Mouse (Mus musculus): ENCODE results near the gene Vgll4.
A peak's percentile ranks its signal among the peaks of the same experiment; 100 is the strongest.

Gene Vgll4

DNA sequence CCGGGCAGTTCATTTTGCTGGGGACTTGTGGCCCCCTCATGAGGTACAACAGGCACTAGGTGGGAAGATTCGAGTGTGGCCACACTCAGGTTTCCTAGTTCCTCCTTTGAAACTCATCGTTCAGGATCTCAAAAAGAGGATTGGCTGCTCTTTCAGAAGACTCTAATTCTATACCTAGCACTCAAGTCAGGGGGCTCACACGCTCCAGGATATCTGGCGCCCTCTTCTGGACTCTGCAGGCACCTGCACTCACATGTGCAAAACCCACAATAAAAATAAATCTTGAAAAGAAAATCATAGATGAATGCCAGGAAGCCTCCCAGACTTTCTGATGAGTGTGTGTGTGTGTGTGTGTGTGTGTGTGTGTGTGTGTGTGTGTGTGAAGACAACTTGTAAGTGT is 1.1 kb upstream of the Vgll4 start:
- no peak for DNase-seq

DNA sequence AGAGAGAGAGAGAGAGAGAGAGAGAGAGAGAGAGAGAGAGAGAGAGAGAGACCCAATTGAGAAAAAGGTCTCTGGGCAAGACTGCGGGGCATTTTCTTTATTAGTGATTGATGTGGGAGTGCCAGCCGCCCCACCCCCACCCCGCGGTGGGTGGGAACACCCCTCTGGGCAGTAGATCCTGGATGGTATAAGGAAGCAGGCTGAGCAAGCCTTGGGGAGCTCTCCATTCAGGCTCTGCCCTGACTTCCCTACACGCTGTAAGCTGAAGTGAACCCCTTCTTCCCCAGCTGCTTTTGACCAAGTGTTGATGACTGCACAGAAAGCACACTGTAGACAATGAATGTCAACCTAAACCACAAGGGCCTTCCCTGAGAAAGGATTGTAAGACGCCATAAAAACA is 592 bp upstream of the Vgll4 start:
- DNase-seq, result no peak

DNA sequence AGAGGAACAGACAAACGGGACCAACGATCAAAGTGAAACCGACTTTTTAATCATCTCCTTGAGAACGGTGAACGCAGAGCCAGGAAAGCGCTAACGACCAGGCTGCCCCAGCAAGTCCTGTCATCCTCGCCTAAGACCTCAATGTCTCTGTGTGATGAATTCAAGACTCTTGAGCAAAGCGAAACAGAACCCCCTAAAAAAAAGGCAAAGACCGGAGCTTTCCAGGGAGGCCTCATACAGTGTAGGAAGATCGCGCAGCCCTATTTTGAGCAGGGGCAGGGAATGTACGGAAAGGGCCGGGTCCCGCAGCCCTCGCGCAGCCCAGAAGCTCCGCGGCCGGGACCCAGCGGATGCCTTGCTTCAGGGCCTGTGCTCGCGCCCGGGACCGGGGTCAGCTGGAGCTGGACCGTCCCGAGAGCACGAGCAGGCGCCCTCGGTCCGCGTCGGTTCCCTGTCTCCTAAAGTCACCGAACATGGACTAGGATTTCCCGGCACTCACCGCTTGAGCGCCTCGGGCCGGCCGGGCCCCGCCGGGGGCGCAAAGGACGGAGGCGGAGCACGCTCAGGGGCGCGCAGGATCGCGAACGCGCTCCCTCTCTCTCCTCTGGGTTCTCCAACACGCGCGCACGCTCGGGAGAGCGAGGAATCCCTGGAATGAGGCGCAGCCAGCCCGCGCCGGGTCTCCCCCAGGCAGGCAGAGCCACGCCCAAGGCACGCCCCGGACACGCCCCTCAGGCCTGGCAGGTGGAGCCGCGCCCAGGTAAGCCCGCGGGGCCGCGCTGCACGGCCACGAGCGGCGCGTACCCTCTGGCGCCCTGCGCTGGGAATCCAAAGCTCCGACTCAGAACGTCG is 1.2 kb downstream of the Vgll4 start:
- peak; percentile 92 to 93 for DNase-seq

DNA sequence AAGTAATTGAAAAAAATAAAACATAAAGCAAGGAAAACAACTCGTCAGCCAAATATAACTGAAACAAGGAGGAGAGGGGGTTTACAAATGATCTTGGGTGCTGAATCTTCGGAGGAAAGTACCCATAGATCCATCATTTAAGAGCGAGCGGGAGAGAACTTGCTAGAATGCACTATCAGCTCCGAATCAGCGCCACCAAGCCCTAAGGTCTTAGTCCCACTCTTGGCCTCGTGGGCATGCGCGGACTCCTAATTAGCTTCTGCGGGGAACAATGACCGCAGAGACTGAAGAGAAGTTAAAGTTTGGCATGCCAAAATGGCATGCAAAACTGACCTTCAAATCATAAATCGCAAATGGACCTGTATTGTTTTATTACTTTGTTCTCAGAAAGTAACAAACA is 2.2 kb downstream of the Vgll4 start:
- no peak for DNase-seq

- DNase-seq, result no peak
Observed at GRCm38 (mm10) chr6:114966396-114967154, 3.2 kb downstream of the Vgll4 start.

- no peak for DNase-seq
Observed at GRCm38 (mm10) chr6:114965802-114966201, 4.0 kb downstream of the Vgll4 start.

- DNase-seq, result no peak
Observed at GRCm38 (mm10) chr6:114965396-114965795, 4.4 kb downstream of the Vgll4 start.

DNA sequence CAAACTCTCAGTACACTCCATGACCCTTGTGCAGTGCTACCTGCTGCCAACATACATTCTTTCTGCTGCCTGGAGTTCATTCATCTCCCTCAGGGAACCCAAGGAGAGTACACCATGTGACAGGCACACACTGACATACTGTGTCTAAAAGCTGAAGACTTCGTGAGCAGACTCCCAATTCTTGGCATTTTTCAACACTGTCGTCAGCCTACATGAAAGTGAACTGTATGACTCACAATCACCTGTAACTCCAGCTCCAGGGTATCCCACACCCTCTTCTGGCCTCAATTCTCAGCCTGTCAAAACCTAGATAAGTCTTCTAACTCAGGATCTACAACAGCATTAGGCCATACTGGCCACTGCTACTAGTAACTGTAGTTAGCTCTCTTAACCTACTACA is 5.6 kb downstream of the Vgll4 start:
- DNase-seq, result no peak

DNA sequence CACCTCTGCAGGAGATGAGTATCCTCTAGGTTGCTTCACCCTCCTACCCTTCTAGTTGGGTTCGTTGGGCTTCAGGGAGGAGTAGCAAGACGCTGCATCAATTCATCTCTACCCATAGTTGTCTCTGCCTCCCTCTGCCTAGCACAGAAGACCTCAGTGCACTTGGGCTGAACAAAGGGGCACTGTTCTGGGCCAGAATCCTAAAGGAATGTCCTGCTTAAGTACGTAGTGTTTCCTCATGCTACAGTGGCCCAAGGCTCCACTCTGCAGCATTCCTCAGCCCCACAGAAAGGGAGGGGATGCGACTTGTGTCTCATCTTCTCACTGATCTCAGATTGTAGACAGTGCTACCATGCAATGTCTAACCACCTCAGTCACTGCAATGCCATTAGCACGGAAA is 6.2 kb downstream of the Vgll4 start:
- no peak for DNase-seq

DNA sequence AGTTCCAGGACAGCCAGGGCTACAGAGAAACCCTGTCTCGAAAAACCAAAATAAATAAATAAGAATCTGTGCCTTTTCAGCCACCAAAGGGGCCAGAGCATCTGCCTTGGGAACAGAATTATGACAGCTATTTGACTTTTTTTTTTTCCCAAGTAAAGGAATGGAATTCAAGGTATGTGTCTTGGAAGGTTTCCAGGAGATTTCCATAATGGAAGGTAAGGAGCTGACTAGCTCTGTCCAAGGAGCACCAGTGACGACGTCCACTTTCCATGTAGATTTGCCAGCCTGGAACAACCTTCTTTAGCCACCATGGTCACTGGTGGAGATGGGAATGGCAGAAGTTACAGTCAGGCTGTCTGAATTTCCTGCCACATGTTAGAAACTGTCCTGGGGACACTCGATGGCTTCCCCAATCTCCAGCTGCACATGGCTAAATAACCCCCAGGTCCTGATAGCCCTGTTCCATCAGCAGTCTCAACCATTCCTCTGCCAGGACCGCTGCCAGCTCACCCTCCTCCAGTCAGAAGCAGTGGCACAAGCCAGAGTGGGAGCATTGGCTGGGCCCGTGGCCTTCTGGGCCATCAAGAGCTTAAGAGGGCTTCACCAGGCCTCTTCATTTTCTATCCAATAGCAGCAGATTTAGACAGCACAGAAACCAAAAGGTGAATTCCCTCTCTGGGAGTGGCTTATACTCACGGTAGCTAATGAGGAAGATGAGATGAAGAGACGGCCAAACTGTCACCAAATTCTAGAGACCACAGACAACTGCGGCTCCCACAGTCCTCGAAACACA is 8.3 kb downstream of the Vgll4 start:
- DNase-seq, result no peak

DNA sequence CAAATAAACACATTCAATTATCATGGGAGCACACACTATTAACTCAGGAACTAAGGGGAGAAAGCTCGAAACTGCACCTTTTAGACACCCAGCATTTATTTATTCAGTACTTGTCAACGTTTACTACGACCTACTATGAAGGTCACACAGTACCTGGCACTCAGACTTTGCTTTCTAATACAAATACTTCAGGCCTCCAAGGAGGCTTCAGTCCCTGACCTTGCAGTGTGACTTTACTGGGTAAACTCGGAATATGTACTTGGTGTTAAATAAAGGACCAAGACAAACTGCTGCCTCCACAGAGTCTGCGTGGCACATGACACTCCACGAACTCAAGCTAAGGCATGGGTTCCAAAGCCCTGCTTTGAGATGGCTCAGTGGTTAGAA is 10.8 kb downstream of the Vgll4 start:
- no peak for DNase-seq

DNA sequence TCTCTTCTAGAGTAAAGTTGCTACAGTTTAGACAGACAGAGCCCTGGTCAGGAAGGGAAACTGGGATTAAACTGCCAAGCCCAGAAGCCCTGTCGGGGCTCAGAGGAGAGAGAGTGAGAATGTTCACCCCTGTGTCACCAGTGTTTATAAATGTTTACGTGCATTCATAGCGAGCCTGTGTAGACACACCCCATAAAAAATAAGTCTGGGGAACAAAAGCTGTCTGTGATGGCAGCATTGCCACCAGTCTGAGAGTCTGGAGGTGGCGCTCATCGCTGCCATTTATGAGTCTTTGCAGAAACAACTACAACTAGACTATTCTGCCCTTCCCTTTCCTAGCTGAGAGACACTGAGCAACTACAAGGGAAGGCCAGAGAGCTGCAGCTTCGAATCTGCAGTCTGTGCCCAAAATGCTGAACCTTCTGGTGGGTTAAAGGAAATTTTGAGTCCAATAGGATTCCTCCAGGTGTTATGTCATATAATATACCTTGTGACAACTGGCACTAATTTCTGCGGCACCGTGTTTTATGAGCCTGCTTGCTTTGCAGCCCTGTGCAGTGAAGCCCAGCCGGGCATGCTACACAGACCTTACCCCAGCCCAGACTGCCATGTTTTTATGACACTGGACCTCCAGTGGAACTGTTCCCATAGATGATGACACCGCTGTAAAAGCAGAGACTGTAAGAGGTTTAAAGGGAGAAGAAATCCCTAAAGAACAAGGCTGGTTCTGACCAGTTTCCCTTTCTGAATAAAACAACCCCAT is 11.4 kb downstream of the Vgll4 start:
- DNase-seq, result no peak

DNA sequence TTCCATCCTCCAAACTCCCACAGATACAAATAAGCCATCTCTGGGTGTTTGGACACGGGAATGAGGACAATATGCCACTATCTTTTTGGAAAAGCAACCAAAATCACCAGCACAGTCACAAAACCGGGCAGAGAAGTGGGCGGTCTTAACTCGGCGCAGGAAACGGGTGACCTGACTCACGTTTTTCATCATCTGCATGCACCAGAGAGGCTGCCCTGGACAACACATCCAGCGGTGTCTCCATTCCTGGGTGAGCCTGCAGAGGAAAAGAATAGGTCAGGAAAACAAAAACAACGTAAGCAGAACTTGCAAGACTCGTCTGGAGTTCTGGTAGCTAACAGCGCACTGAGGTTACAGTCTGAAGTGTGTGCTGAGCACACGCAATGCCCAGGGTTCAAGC is 12.0 kb downstream of the Vgll4 start:
- no peak for DNase-seq

DNA sequence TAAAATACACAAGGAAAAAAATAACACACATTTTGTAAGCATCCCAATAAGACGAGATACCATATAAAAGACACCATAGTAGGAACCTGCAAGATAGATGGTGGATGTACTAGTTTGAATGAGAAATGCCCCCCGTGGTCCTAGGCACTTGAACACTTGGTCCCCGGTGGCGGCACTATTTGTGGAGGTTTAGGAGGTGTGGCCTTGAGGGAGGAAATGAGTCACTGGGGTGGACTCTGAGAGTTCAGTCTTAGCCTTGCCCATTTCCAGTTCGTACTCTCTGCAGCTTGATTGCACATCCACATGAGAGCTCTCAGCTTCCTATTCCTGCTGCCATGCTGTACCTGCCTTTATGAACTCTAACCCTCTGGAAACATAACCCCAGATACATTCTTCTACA is 15.3 kb downstream of the Vgll4 start:
- DNase-seq, result no peak

DNA sequence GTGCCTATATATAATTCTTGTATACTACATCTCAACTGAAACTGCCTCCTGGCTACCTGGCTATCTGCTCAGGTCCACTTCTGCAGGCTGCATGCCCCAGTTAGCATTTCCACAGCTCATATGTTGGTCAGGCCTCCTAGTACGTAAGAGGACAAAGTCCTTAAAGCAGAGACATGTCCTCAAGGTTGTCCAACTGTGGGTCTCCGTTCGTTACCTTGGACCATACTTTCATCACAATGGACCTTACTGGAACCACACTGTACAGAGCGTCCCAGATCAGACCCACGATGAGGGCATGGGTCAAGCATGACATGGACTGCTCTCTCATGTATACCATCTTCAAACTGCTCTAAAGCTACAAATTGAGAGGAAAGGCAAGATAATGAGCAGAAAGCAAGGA is 16.2 kb downstream of the Vgll4 start:
- DNase-seq, result no peak

- DNase-seq, result no peak
Observed at GRCm38 (mm10) chr6:114952356-114952755, 17.4 kb downstream of the Vgll4 start.

DNA sequence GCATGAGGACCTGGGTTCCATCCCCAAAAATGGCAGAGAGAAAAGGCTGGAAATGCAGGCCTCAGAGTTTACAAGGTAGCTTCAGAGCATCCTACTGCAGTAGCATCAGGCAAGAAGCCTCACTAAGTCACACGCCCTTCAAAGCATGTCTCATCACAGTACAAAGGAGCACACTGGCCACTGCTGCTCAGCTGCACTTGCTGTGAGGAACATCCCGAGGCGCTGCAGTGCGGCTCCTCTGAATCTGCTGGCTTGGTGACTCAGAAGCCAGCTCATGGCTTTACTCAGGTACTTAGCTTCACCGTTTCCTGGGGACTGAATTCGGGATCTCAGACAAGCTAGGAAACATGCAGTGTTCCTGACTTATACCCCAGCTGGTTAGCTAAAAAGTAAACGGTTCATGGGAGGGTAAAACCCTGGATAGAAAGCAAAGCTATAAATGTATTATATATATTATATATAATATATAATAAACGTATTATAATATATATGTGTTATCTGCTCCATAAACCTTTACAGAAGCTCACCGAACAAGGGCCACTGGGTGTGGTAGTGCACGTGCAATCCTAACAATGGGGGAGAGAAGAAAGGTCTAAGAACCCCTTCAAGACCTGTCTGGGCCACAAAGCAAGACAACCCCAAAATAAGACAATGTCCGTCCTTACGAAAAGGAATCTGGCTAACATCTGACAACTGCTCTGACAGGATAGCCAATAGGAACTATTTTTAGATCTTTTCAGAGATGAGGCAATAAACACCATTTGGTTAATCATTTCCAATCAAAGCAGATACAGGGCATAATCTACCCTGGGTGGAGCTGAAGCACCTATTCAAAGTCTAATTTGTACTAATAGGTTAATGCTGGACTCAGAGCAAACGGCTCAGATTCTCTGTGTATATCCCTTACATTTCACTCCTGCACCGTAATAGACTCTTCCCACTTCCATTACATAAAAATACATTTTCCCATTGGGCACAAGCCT is 25.0 kb downstream of the Vgll4 start:
- DNase-seq, result no peak

- no peak for DNase-seq
Observed at GRCm38 (mm10) chr6:114941201-114941849, 28.5 kb downstream of the Vgll4 start.

DNA sequence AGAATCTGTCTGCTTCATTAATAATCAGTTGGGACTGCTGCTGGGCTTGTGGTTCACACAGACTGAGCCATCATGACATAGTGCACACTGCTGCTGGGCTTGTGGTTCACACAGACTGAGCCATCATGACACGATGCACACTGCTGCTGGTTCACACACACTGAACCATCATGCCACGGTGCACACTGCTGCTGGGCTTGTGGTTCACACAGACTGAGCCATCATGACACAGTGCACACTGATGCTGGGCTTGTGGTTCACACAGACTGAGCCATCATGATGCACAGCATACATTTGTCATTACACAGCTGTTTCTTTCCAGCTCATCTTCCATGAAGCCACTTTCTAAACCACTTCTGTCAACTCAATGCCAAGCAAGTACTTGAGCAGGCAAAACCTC is 30.1 kb downstream of the Vgll4 start:
- DNase-seq, result no peak

DNA sequence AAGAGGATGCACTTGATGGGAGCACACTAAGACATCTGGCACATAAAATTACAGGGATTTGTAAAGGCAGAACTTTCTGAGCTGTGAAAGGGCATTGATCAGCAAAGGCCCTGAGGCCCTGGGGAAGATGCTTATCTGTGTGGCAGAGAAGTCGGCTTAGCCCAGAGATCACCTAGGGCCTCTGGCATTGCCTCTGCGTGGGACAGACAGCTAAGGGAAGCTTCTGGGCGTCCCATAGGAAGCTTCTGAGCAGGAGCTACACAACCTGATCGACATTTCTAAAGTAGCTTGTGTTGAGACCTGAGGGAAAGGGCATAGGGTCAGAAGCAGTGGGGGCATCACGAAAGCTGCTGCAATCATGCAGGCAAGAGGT is 32.9 kb downstream of the Vgll4 start:
- DNase-seq, result no peak

- DNase-seq, result no peak
Observed at GRCm38 (mm10) chr6:114936297-114936940, 33.4 kb downstream of the Vgll4 start.

Data from cerebellum, adult 18-20 months (tissue).